Mouse (Mus musculus) brain, embryonic 14.5 days (tissue): ENCODE results near the gene Sfmbt1.

Source experiments
- CTCF ChIP-seq: fragments of 200-500 bp; IDR thresholded peaks from 2 replicates; pipeline ENCODE4 v1.5.1; 2012; ENCODE audit warnings: inconsistent platforms, mild to moderate bottlenecking, moderate library complexity, borderline replicate concordance; ENCODE audit not compliant: insufficient read depth, insufficient read length; ENCODE audit errors: extremely low read depth
- POLR2A ChIP-seq: fragments of 200-500 bp; IDR thresholded peaks from 2 replicates; pipeline ENCODE4 v1.6.1; 2012; ENCODE audit warnings: mild to moderate bottlenecking, inconsistent platforms, borderline replicate concordance; ENCODE audit not compliant: poor library complexity, insufficient read depth, insufficient read length, severe bottlenecking; ENCODE audit errors: extremely low read depth

DNA sequence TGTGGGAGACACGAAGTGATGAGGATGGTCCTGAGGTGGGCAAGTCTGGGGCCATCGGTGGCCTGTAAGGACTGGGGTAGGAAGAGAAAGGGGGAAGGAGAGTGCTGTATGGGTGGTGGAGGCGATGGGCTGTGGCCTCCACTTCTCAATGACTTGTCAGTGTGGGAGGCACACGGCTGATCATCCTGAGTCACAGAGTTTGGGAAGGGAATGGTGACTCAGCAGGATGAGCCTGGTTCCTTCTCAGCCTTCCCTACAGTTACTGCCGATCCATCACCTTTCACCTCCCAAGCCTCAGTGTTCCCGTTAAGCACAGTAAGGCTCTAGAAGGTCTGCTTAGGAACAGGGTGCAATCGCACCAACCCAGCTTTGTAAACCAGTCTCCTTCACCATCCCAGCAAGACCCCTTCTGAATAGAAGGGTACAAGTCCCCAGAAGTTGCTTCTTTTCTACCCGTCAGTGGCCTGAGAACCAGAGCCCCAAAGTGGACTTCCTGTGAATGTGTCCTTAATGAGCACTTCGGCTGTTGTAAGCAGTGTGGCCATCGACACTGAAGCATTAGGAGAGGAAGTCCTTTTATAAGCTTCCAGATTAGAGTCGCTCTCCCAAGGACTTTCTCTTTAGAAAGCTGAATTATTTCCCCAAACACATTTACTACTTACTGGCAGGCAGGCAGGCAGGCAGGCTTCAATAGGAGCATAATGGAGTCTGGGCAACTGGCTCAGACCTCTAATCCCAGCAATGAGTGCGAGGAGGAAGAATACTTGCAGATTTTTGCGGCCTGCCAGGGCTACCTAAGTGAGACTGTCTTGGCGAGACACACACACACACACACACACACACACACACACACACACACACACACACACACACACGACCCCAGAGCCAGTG, 43.3 kb upstream of the Sfmbt1 start:
- TF ChIP-seq POLR2A (no peak), CTCF (no peak)
